Mouse (Mus musculus) subcutaneous adipose tissue, adult 2 months (tissue): ENCODE data around the gene Slc12a3. TPM values are rescaled to one million over a fixed set of nuclear protein-coding genes. Genes with fewer than 3 reads are reported as not detected.

Source experiments
- polyA plus RNA-seq: library from polyadenylated mRNA; depleted of rRNA; stranded (reverse); fragments of >200 nt; gene quantifications from 2 replicates; pipeline ENCODE4 v1.2.3, GENCODE M21; 2012; ENCODE audit warnings: low replicate concordance; rRNA removed

Slc12a3 gene
- 0.07 and 0.19 TPM in 2 replicates for polyA plus RNA-seq

GRCm38 (mm10) chr8:94328932-94329728 is at the start of gene Slc12a3:
Slc12a3 (plus strand) TSS chr8:94329201.

GRCm38 (mm10) chr8:94386214-94387026 is 57.4 kb downstream of the Slc12a3 start, which contains the start of gene Herpud1:
Herpud1 (plus strand) TSS chr8:94386438.

Other genes starting within 250 kb of the Slc12a3 start
- gene Bbs2, start 230.3 kb upstream of the Slc12a3 start, polyA plus RNA-seq: 13.8 and 28.9 TPM in 2 replicates
- not detected in 2 replicates for gene Mt4, start 192.0 kb upstream of the Slc12a3 start, polyA plus RNA-seq
- gene Mt3, start 176.6 kb upstream of the Slc12a3 start, polyA plus RNA-seq: 1.1 TPM in 1 of 2 replicates, not detected in the other
- 36.5 and 53.9 TPM in 2 replicates for gene Mt2, start 156.5 kb upstream of the Slc12a3 start, polyA plus RNA-seq
- gene Mt1, start 150.1 kb upstream of the Slc12a3 start, polyA plus RNA-seq: 339 and 432 TPM in 2 replicates
- 16.0 and 25.3 TPM in 2 replicates for gene Nup93, start 114.6 kb upstream of the Slc12a3 start, polyA plus RNA-seq
- gene Herpud1, start 57.2 kb downstream of the Slc12a3 start, polyA plus RNA-seq: 137 and 179 TPM in 2 replicates
- gene Nlrc5, start 105.2 kb downstream of the Slc12a3 start, polyA plus RNA-seq: 20.6 and 29.4 TPM in 2 replicates
- 44.4 and 124 TPM in 2 replicates for gene Cpne2, start 203.8 kb downstream of the Slc12a3 start, polyA plus RNA-seq